Mouse (Mus musculus): ENCODE results near the gene Kiz. TPM values are rescaled to one million over a fixed set of nuclear protein-coding genes. Genes with fewer than 3 reads are reported as not detected.

Gene Kiz
- polyA plus RNA-seq (2011; ENCODE audit: insufficient read length, low read depth, missing spikeins): 17.8 and 23.5 TPM in 2 replicates

GRCm38 (mm10) chr2:146855599-146856039 lies at the start of gene Kiz:
TSS of gene Kiz (plus strand) at chr2:146855864.
- TF ChIP-seq CTCF (IDR thresholded peaks at IDR 0.05; ENCODE audit: borderline replicate concordance, insufficient read depth, low read length) (no peak), POLR2A (IDR thresholded peaks at IDR 0.05; ENCODE audit: low read depth, low read length) (peak; percentile 78)
- Histone ChIP-seq H3K27ac (ENCODE audit: insufficient read depth, low read length) (no peak within 1 kb of the TSS), H3K4me3 (ENCODE audit: insufficient read depth, low read length) (peak within 1 kb of the TSS; percentile 79), H3K4me1 (ENCODE audit: control insufficient read depth, insufficient read depth, low read length) (no peaks in the 10 kb centered on the region)

GRCm38 (mm10) chr2:146809706-146810256 lies 45.9 kb upstream of the Kiz start:
- H3K4me3 ChIP-seq (ENCODE audit: insufficient read depth, low read length): no peak overlapping the region
- no peak overlapping the region for H3K27ac ChIP-seq (ENCODE audit: insufficient read depth, low read length)
- no peak for TF ChIP-seq POLR2A (IDR thresholded peaks at IDR 0.05; ENCODE audit: low read depth, low read length)
- no peak for TF ChIP-seq CTCF (IDR thresholded peaks at IDR 0.05; ENCODE audit: borderline replicate concordance, insufficient read depth, low read length)
- no peaks in the 10 kb centered on the region for H3K4me1 ChIP-seq (ENCODE audit: control insufficient read depth, insufficient read depth, low read length)

GRCm38 (mm10) chr2:146810695-146811094 lies 45.0 kb upstream of the Kiz start:
- no peaks in the 10 kb centered on the region for H3K4me1 ChIP-seq (ENCODE audit: control insufficient read depth, insufficient read depth, low read length)
- H3K27ac ChIP-seq (ENCODE audit: insufficient read depth, low read length): no peak overlapping the region
- H3K4me3 ChIP-seq (ENCODE audit: insufficient read depth, low read length): no peak overlapping the region
- TF ChIP-seq POLR2A (IDR thresholded peaks at IDR 0.05; ENCODE audit: low read depth, low read length) (no peak), CTCF (IDR thresholded peaks at IDR 0.05; ENCODE audit: borderline replicate concordance, insufficient read depth, low read length) (no peak)

GRCm38 (mm10) chr2:146814978-146815377 lies 40.7 kb upstream of the Kiz start:
- Histone ChIP-seq H3K4me3 (ENCODE audit: insufficient read depth, low read length) (no peak overlapping the region), H3K27ac (ENCODE audit: insufficient read depth, low read length) (no peak overlapping the region), H3K4me1 (ENCODE audit: control insufficient read depth, insufficient read depth, low read length) (no peaks in the 10 kb centered on the region)
- TF ChIP-seq CTCF (IDR thresholded peaks at IDR 0.05; ENCODE audit: borderline replicate concordance, insufficient read depth, low read length) (no peak), POLR2A (IDR thresholded peaks at IDR 0.05; ENCODE audit: low read depth, low read length) (no peak)

GRCm38 (mm10) chr2:146819065-146819464 lies 36.6 kb upstream of the Kiz start:
- TF ChIP-seq POLR2A (IDR thresholded peaks at IDR 0.05; ENCODE audit: low read depth, low read length) (no peak), CTCF (IDR thresholded peaks at IDR 0.05; ENCODE audit: borderline replicate concordance, insufficient read depth, low read length) (no peak)
- Histone ChIP-seq H3K4me1 (ENCODE audit: control insufficient read depth, insufficient read depth, low read length) (no peaks in the 10 kb centered on the region), H3K4me3 (ENCODE audit: insufficient read depth, low read length) (no peak overlapping the region), H3K27ac (ENCODE audit: insufficient read depth, low read length) (no peak overlapping the region)

GRCm38 (mm10) chr2:146823483-146823951 lies 32.1 kb upstream of the Kiz start:
- no peak overlapping the region for H3K4me3 ChIP-seq (ENCODE audit: insufficient read depth, low read length)
- TF ChIP-seq POLR2A (IDR thresholded peaks at IDR 0.05; ENCODE audit: low read depth, low read length): no peak
- TF ChIP-seq CTCF (IDR thresholded peaks at IDR 0.05; ENCODE audit: borderline replicate concordance, insufficient read depth, low read length): no peak

GRCm38 (mm10) chr2:146824043-146824442 lies 31.6 kb upstream of the Kiz start:
- no peak for TF ChIP-seq CTCF (IDR thresholded peaks at IDR 0.05; ENCODE audit: borderline replicate concordance, insufficient read depth, low read length)
- no peak for TF ChIP-seq POLR2A (IDR thresholded peaks at IDR 0.05; ENCODE audit: low read depth, low read length)
- no peak overlapping the region for H3K4me3 ChIP-seq (ENCODE audit: insufficient read depth, low read length)
- no peak overlapping the region for H3K27ac ChIP-seq (ENCODE audit: insufficient read depth, low read length)
- H3K4me1 ChIP-seq (ENCODE audit: control insufficient read depth, insufficient read depth, low read length): no peaks in the 10 kb centered on the region

More at GRCm38 (mm10) chr2:146823483-146823951, 32.1 kb upstream of the Kiz start:
- no peaks in the 10 kb centered on the region for H3K4me1 ChIP-seq (ENCODE audit: control insufficient read depth, insufficient read depth, low read length)
- no peak overlapping the region for H3K27ac ChIP-seq (ENCODE audit: insufficient read depth, low read length)

GRCm38 (mm10) chr2:146828006-146828405 lies 27.7 kb upstream of the Kiz start:
- Histone ChIP-seq H3K27ac (ENCODE audit: insufficient read depth, low read length) (no peak overlapping the region), H3K4me3 (ENCODE audit: insufficient read depth, low read length) (no peak overlapping the region), H3K4me1 (ENCODE audit: control insufficient read depth, insufficient read depth, low read length) (no peaks in the 10 kb centered on the region)
- TF ChIP-seq CTCF (IDR thresholded peaks at IDR 0.05; ENCODE audit: borderline replicate concordance, insufficient read depth, low read length) (no peak), POLR2A (IDR thresholded peaks at IDR 0.05; ENCODE audit: low read depth, low read length) (no peak)

- Histone ChIP-seq H3K4me3 (ENCODE audit: insufficient read depth, low read length) (no peak overlapping the region), H3K4me1 (ENCODE audit: control insufficient read depth, insufficient read depth, low read length) (no peaks in the 10 kb centered on the region), H3K27ac (ENCODE audit: insufficient read depth, low read length) (no peak overlapping the region)
- TF ChIP-seq CTCF (IDR thresholded peaks at IDR 0.05; ENCODE audit: borderline replicate concordance, insufficient read depth, low read length) (no peak), POLR2A (IDR thresholded peaks at IDR 0.05; ENCODE audit: low read depth, low read length) (no peak)
These were observed 22.2 kb upstream of the Kiz start for GRCm38 (mm10) chr2:146833222-146834063.

GRCm38 (mm10) chr2:146834064-146834313 lies 21.7 kb upstream of the Kiz start:
- Histone ChIP-seq H3K27ac (ENCODE audit: insufficient read depth, low read length) (no peak overlapping the region), H3K4me3 (ENCODE audit: insufficient read depth, low read length) (no peak overlapping the region), H3K4me1 (ENCODE audit: control insufficient read depth, insufficient read depth, low read length) (no peaks in the 10 kb centered on the region)
- TF ChIP-seq CTCF (IDR thresholded peaks at IDR 0.05; ENCODE audit: borderline replicate concordance, insufficient read depth, low read length) (no peak), POLR2A (IDR thresholded peaks at IDR 0.05; ENCODE audit: low read depth, low read length) (no peak)

All from embryonic fibroblast, embryonic 13.5 days (primary cell).